Mouse (Mus musculus): ENCODE data around the gene Limk2. TPM values are rescaled to one million over a fixed set of nuclear protein-coding genes. Genes with fewer than 3 reads are reported as not detected.

Gene Limk2
- polyA plus RNA-seq, 1 experiment from 2014 or later: 161 TPM

- Histone ChIP-seq H3K27me3 (ENCODE audit: control insufficient read depth, insufficient read depth, low read length) (no peaks in the 10 kb centered on the region), H3K4me1 (ENCODE audit: control insufficient read depth, insufficient read depth, low read length) (peaks cover under 1% of the 10 kb centered on the region; the same call in 1 of the 2 replicates), H3K9ac (replicated peaks; ENCODE audit: low read depth, low read length) (no peak overlapping the region), H3K36me3 (ENCODE audit: control insufficient read depth, insufficient read depth, low read length) (no peaks in the 10 kb centered on the region), H3K4me3 (ENCODE audit: low read depth, low read length) (no peak overlapping the region), H3K9me3 (ENCODE audit: control insufficient read depth, low read length) (no peaks in the 10 kb centered on the region), H3K27ac (ENCODE audit: low read depth, low read length) (no peak overlapping the region), H3K4me2 (ENCODE audit: low read depth, low read length) (no peak overlapping the region)
- ATAC-seq (ENCODE audit: low read depth): no peak
- 93% methylated on average over 8 of the region's 8 CpGs for WGBS
Observed at GRCm38 (mm10) chr11:3444875-3445274, 35.9 kb upstream of the Limk2 start.

- Histone ChIP-seq H3K4me1 (ENCODE audit: control insufficient read depth, insufficient read depth, low read length) (no peaks in the 10 kb centered on the region), H3K27ac (ENCODE audit: low read depth, low read length) (no peak overlapping the region), H3K9ac (replicated peaks; ENCODE audit: low read depth, low read length) (no peak overlapping the region), H3K36me3 (ENCODE audit: control insufficient read depth, insufficient read depth, low read length) (no peaks in the 10 kb centered on the region), H3K4me2 (ENCODE audit: low read depth, low read length) (no peak overlapping the region), H3K9me3 (ENCODE audit: control insufficient read depth, low read length) (no peaks in the 10 kb centered on the region), H3K27me3 (ENCODE audit: control insufficient read depth, insufficient read depth, low read length) (no peaks in the 10 kb centered on the region), H3K4me3 (ENCODE audit: low read depth, low read length) (no peak overlapping the region)
- 95% methylated on average over 2 of the region's 2 CpGs for WGBS
- ATAC-seq (ENCODE audit: low read depth): no peak
Observed at GRCm38 (mm10) chr11:3443091-3443490, 34.1 kb upstream of the Limk2 start.

GRCm38 (mm10) chr11:3442677-3443076, 33.7 kb upstream of the Limk2 start:
- Histone ChIP-seq H3K9me3 (ENCODE audit: control insufficient read depth, low read length) (no peaks in the 10 kb centered on the region), H3K4me2 (ENCODE audit: low read depth, low read length) (no peak overlapping the region), H3K4me1 (ENCODE audit: control insufficient read depth, insufficient read depth, low read length) (no peaks in the 10 kb centered on the region), H3K27me3 (ENCODE audit: control insufficient read depth, insufficient read depth, low read length) (no peaks in the 10 kb centered on the region), H3K4me3 (ENCODE audit: low read depth, low read length) (no peak overlapping the region), H3K27ac (ENCODE audit: low read depth, low read length) (no peak overlapping the region), H3K9ac (replicated peaks; ENCODE audit: low read depth, low read length) (no peak overlapping the region), H3K36me3 (ENCODE audit: control insufficient read depth, insufficient read depth, low read length) (no peaks in the 10 kb centered on the region)
- ATAC-seq (ENCODE audit: low read depth): no peak
- 65% methylated on average over 4 of the region's 4 CpGs for WGBS

GRCm38 (mm10) chr11:3441696-3442443, 32.9 kb upstream of the Limk2 start:
- no peak for ATAC-seq (ENCODE audit: low read depth)
- Histone ChIP-seq H3K4me1 (ENCODE audit: control insufficient read depth, insufficient read depth, low read length) (no peaks in the 10 kb centered on the region), H3K27me3 (ENCODE audit: control insufficient read depth, insufficient read depth, low read length) (no peaks in the 10 kb centered on the region), H3K9ac (replicated peaks; ENCODE audit: low read depth, low read length) (no peak overlapping the region), H3K9me3 (ENCODE audit: control insufficient read depth, low read length) (no peaks in the 10 kb centered on the region), H3K4me3 (ENCODE audit: low read depth, low read length) (no peak overlapping the region), H3K36me3 (ENCODE audit: control insufficient read depth, insufficient read depth, low read length) (no peaks in the 10 kb centered on the region), H3K27ac (ENCODE audit: low read depth, low read length) (no peak overlapping the region), H3K4me2 (ENCODE audit: low read depth, low read length) (no peak overlapping the region)

GRCm38 (mm10) chr11:3437621-3438020, 28.6 kb upstream of the Limk2 start:
- no peak for ATAC-seq (ENCODE audit: low read depth)

GRCm38 (mm10) chr11:3433809-3434208, 24.8 kb upstream of the Limk2 start:
- Histone ChIP-seq H3K36me3 (ENCODE audit: control insufficient read depth, insufficient read depth, low read length) (no peaks in the 10 kb centered on the region), H3K4me3 (ENCODE audit: low read depth, low read length) (no peak overlapping the region), H3K27ac (ENCODE audit: low read depth, low read length) (no peak overlapping the region), H3K9me3 (ENCODE audit: control insufficient read depth, low read length) (no peaks in the 10 kb centered on the region), H3K4me1 (ENCODE audit: control insufficient read depth, insufficient read depth, low read length) (no peaks in the 10 kb centered on the region), H3K27me3 (ENCODE audit: control insufficient read depth, insufficient read depth, low read length) (no peaks in the 10 kb centered on the region), H3K4me2 (ENCODE audit: low read depth, low read length) (no peak overlapping the region), H3K9ac (replicated peaks; ENCODE audit: low read depth, low read length) (no peak overlapping the region)
- WGBS: 85% methylated on average over 4 of the region's 4 CpGs
- no peak for ATAC-seq (ENCODE audit: low read depth)

More at GRCm38 (mm10) chr11:3437621-3438020, 28.6 kb upstream of the Limk2 start:
- Histone ChIP-seq H3K27me3 (ENCODE audit: control insufficient read depth, insufficient read depth, low read length) (no peaks in the 10 kb centered on the region), H3K4me2 (ENCODE audit: low read depth, low read length) (no peak overlapping the region), H3K4me1 (ENCODE audit: control insufficient read depth, insufficient read depth, low read length) (no peaks in the 10 kb centered on the region), H3K9me3 (ENCODE audit: control insufficient read depth, low read length) (no peaks in the 10 kb centered on the region), H3K27ac (ENCODE audit: low read depth, low read length) (no peak overlapping the region), H3K4me3 (ENCODE audit: low read depth, low read length) (no peak overlapping the region), H3K9ac (replicated peaks; ENCODE audit: low read depth, low read length) (no peak overlapping the region), H3K36me3 (ENCODE audit: control insufficient read depth, insufficient read depth, low read length) (no peaks in the 10 kb centered on the region)
- WGBS: 91% methylated on average over 1 of the region's 1 CpGs

GRCm38 (mm10) chr11:3431976-3432603, 23.1 kb upstream of the Limk2 start:
- 91% methylated on average over 6 of the region's 6 CpGs for WGBS
- H3K4me3 ChIP-seq (ENCODE audit: low read depth, low read length): no peak overlapping the region
- no peak overlapping the region for H3K4me2 ChIP-seq (ENCODE audit: low read depth, low read length)
- H3K27me3 ChIP-seq (ENCODE audit: control insufficient read depth, insufficient read depth, low read length): no peaks in the 10 kb centered on the region
- no peak overlapping the region for H3K9ac ChIP-seq (replicated peaks; ENCODE audit: low read depth, low read length)
- H3K9me3 ChIP-seq (ENCODE audit: control insufficient read depth, low read length): no peaks in the 10 kb centered on the region
- H3K4me1 ChIP-seq (ENCODE audit: control insufficient read depth, insufficient read depth, low read length): no peaks in the 10 kb centered on the region
- no peak overlapping the region for H3K27ac ChIP-seq (ENCODE audit: low read depth, low read length)
- ATAC-seq (ENCODE audit: low read depth): no peak
- no peaks in the 10 kb centered on the region for H3K36me3 ChIP-seq (ENCODE audit: control insufficient read depth, insufficient read depth, low read length)

- Histone ChIP-seq H3K27me3 (ENCODE audit: control insufficient read depth, insufficient read depth, low read length) (no peaks in the 10 kb centered on the region), H3K4me2 (ENCODE audit: low read depth, low read length) (no peak overlapping the region), H3K36me3 (ENCODE audit: control insufficient read depth, insufficient read depth, low read length) (no peaks in the 10 kb centered on the region), H3K4me3 (ENCODE audit: low read depth, low read length) (no peak overlapping the region), H3K4me1 (ENCODE audit: control insufficient read depth, insufficient read depth, low read length) (no peaks in the 10 kb centered on the region), H3K9me3 (ENCODE audit: control insufficient read depth, low read length) (no peaks in the 10 kb centered on the region), H3K9ac (replicated peaks; ENCODE audit: low read depth, low read length) (no peak overlapping the region), H3K27ac (ENCODE audit: low read depth, low read length) (no peak overlapping the region)
- no peak for ATAC-seq (ENCODE audit: low read depth)
- WGBS: 94% methylated on average over 3 of the region's 3 CpGs
Observed at GRCm38 (mm10) chr11:3431515-3431914, 22.5 kb upstream of the Limk2 start.

GRCm38 (mm10) chr11:3428632-3429031, 19.6 kb upstream of the Limk2 start:
- Histone ChIP-seq H3K9ac (replicated peaks; ENCODE audit: low read depth, low read length) (no peak overlapping the region), H3K4me3 (ENCODE audit: low read depth, low read length) (no peak overlapping the region), H3K36me3 (ENCODE audit: control insufficient read depth, insufficient read depth, low read length) (peaks cover 8% of the 10 kb centered on the region; the same call in 1 of the 2 replicates), H3K4me2 (ENCODE audit: low read depth, low read length) (no peak overlapping the region), H3K4me1 (ENCODE audit: control insufficient read depth, insufficient read depth, low read length) (no peaks in the 10 kb centered on the region), H3K9me3 (ENCODE audit: control insufficient read depth, low read length) (no peaks in the 10 kb centered on the region), H3K27ac (ENCODE audit: low read depth, low read length) (no peak overlapping the region), H3K27me3 (ENCODE audit: control insufficient read depth, insufficient read depth, low read length) (no peaks in the 10 kb centered on the region)
- no peak for ATAC-seq (ENCODE audit: low read depth)
- 87% methylated on average over 7 of the region's 7 CpGs for WGBS

Measured in neural tube, embryonic 14.5 days (tissue).